Mouse (Mus musculus) hindbrain, embryonic 14.5 days (tissue): ENCODE data around the gene Kirrel3. TPM values are rescaled to one million over a fixed set of nuclear protein-coding genes. Genes with fewer than 3 reads are reported as not detected.
A peak's percentile ranks its signal among the peaks of the same experiment; 100 is the strongest.

Source experiments
- ATAC-seq: fragments of 200-750 bp; cut with Nextera tagmentation; 2 replicates; pipeline ENCODE4 v1.8.0; 2017; ENCODE audit warnings: moderate number of reproducible peaks, mild to moderate bottlenecking, moderate TSS enrichment, moderate library complexity; ENCODE audit not compliant: low FRiP score
- DNase-seq: peaks from one replicate; pipeline ENCODE4 v3.0.0-alpha.2; 2015; ENCODE audit warnings: low spot score
- H3K27ac ChIP-seq: fragments of 300-500 bp; sonication (generic); 2 replicates; pipeline ENCODE4 v1.5.1; 2014; ENCODE audit warnings: mild to moderate bottlenecking, moderate library complexity
- H3K27me3 ChIP-seq: fragments of 300-500 bp; sonication (generic); 2 replicates; pipeline ENCODE4 v1.6.1; 2014; ENCODE audit warnings: mild to moderate bottlenecking, low read length, mixed read lengths; ENCODE audit not compliant: control insufficient read depth, insufficient read depth
- H3K36me3 ChIP-seq: fragments of 300-500 bp; sonication (generic); replicated peaks from 2 replicates; pipeline ENCODE4 v1.6.1; 2014; ENCODE audit not compliant: control insufficient read depth, insufficient read depth
- H3K4me1 ChIP-seq: fragments of 300-500 bp; sonication (generic); replicated peaks from 2 replicates; pipeline ENCODE4 v1.6.1; 2014; ENCODE audit warnings: antibody characterized with exemption, low read length, mixed read lengths; ENCODE audit not compliant: control insufficient read depth, insufficient read depth
- H3K4me2 ChIP-seq: fragments of 300-500 bp; sonication (generic); replicated peaks from 2 replicates; pipeline ENCODE4 v1.6.1; 2014; ENCODE audit warnings: mild to moderate bottlenecking, moderate library complexity
- H3K4me3 ChIP-seq: fragments of 300-500 bp; sonication (generic); replicated peaks from 2 replicates; pipeline ENCODE4 v1.5.1; 2014; ENCODE audit warnings: mild to moderate bottlenecking, low read length
- H3K9ac ChIP-seq: fragments of 300-500 bp; sonication (generic); 2 replicates; pipeline ENCODE4 v1.6.1; 2014
- H3K9me3 ChIP-seq: fragments of 300-500 bp; sonication (generic); 2 replicates; pipeline ENCODE4 v1.6.1; 2016; ENCODE audit warnings: low read length; ENCODE audit not compliant: control insufficient read depth
- WGBS: fragments of 180-500 bp; shearing (Covaris S2); extraction: QIAGEN DNeasy Blood & Tissue Kit; methylation state at CpG from one replicate; pipeline ENCODE4 v1.1.7; 2014; 5-methylcytosine and 5-hydroxymethylcytosine counted together
- polyA plus RNA-seq: library from polyadenylated mRNA; unstranded; fragments of >200 nt; fragmentation: Nextera tagmentation; extraction: Ambion mirVana; gene quantifications from 2 replicates; pipeline ENCODE4 v1.2.1, GENCODE M21; 2014

The Kirrel3 gene
- polyA plus RNA-seq, 1 experiment from 2014 or later: 38.8 TPM

DNA sequence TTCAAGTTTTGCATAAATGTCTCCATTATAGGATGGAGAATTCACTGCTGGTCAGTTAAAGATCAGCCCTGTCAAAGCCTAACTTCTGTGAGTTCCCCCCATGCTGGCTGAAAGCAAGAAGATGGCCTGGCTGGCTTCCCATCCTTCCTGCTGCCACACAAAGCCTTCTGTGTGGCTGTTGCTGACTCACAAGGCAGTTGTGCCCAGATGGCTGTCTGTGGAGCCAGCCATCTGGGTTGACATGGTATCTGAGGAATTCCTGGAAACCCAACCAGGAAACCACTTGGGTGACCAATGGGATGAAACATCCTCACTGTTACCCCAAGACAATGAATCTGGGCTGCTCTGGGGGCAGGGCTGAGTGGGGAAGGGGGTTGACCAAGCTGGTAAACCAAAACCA is 500.5 kb downstream of the Kirrel3 start:
- Histone ChIP-seq H3K9ac (no peak overlapping the region), H3K27me3 (no peaks in the 10 kb centered on the region), H3K9me3 (no peaks in the 10 kb centered on the region), H3K4me2 (no peak overlapping the region), H3K4me1 (no peaks in the 10 kb centered on the region), H3K36me3 (no peaks in the 10 kb centered on the region), H3K27ac (no peak overlapping the region), H3K4me3 (no peak overlapping the region)
- ATAC-seq (peak; percentile 22; the same call in 1 of the 2 replicates), DNase-seq (no peak)

DNA sequence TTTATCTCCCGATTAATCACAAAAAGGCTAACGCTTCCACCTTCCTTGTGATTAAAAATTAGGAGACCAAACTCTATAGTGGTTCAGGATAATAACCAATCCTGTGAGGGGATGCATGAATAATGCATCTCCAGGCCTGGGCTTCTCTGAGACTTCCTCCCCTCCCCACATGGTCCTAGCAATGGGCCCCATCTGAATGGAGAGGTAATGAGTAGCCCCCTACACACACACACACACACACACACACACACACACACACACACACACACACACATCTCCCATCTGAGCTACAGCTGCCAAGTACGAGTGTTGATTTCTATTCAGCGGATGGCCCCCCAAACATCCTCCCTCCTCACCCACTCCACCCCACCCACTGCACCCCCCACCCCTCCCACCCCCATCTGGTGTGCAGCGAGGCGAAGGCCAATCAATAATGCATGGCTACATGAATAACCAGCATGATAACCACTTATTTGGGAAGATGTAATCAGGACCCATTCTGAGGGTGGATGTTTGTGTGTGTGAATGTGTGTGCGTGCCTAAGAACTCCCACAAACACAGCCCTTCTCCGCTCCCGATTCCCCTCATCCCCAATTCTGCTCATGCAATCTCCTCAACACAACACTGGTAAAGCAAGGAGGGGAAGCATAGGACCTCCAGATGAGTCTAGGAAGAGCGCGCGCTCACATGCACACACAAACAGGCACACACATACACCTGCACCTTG is 501.9 kb downstream of the Kirrel3 start:
- no peak overlapping the region for H3K9ac ChIP-seq
- H3K4me1 ChIP-seq: no peaks in the 10 kb centered on the region
- no peaks in the 10 kb centered on the region for H3K36me3 ChIP-seq
- H3K4me3 ChIP-seq: no peak overlapping the region
- WGBS: 71% methylated on average over 12 of the region's 12 CpGs
- H3K27ac ChIP-seq: no peak overlapping the region
- H3K4me2 ChIP-seq: no peak overlapping the region
- H3K9me3 ChIP-seq: no peaks in the 10 kb centered on the region
- no peaks in the 10 kb centered on the region for H3K27me3 ChIP-seq
- 0 out of 2 replicates have a peak, but pooled peaks have one; percentile 42 for ATAC-seq
- DNase-seq: no peak

GRCm38 (mm10) chr9:34988683-34989082 is 503.0 kb downstream of the Kirrel3 start:
- no peaks in the 10 kb centered on the region for H3K4me1 ChIP-seq
- WGBS: 86% methylated on average over 3 of the region's 3 CpGs
- ATAC-seq (no peak), DNase-seq (no peak)
- no peaks in the 10 kb centered on the region for H3K36me3 ChIP-seq
- H3K27ac ChIP-seq: no peak overlapping the region
- H3K4me3 ChIP-seq: no peak overlapping the region
- H3K27me3 ChIP-seq: no peaks in the 10 kb centered on the region
- no peak overlapping the region for H3K9ac ChIP-seq
- H3K9me3 ChIP-seq: no peaks in the 10 kb centered on the region
- H3K4me2 ChIP-seq: no peak overlapping the region

DNA sequence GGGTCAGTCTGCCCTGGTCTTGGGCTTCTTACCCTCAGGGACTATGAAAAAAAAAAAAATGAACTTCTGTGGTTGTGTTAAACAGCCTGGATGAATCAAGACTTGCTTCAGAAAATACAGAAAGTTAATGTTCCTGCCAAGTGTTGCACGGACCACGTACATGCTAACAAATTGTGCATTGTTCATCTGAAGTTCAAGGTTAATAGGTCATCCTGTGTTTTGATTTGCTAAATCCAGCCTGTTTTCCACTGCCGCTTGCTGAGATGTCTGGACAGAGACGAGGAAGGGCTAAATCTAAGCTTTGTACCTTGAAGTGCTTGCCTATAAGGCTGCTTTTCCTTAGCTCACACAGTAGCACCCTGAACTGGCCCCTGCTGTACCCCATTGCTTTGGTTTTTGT is 506.5 kb downstream of the Kirrel3 start:
- H3K4me2 ChIP-seq: no peak overlapping the region
- WGBS: 35% methylated on average over 4 of the region's 4 CpGs
- H3K4me1 ChIP-seq: peaks cover 9% of the 10 kb centered on the region; the same call in 1 of the 2 replicates

DNA sequence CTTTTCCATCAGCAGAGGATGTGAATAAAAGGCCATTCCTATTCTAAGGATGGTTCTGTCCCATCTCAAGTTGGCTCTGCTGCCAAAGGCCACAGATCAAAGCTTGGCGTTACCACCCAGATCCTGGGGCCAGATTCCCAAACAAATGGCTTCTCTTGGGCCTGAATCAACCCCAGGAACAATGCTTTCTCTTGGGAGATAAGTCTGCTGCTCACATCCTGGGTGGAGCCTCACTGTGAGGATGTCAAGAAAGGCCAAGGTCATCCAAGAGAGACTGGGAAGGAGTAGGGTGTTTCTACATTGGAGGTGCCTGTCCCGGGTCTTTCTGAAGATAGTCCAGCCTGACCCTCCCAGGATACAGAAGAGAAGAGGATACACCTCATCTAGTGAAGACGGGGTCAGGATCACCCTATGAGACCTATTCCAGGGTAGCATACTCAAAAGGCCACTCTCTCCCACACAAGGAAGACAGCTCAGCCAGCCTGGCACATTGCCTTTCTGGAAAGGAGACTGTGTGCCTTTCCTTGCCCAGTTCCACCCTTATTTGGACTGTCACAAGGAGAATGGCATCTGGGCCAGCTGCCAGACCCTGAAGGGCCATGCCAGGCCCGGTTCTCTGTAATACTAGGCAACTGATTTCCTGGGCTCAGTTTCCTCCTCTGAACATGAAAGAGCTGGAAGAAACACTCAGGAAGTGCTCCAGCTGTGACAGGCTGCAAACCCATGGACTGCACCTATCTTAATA is 507.9 kb downstream of the Kirrel3 start:
- no peaks in the 10 kb centered on the region for H3K9me3 ChIP-seq
- ATAC-seq: peak; percentile 42; the same call in 1 of the 2 replicates
- no peaks in the 10 kb centered on the region for H3K27me3 ChIP-seq
- peak; percentile 50 for DNase-seq
- H3K36me3 ChIP-seq: no peaks in the 10 kb centered on the region
- H3K4me1 ChIP-seq: peaks cover 12% of the 10 kb centered on the region
- no peak overlapping the region for H3K9ac ChIP-seq
- WGBS: 76% methylated on average over 4 of the region's 4 CpGs
- H3K4me2 ChIP-seq: no peak overlapping the region
- no peak overlapping the region for H3K4me3 ChIP-seq
- H3K27ac ChIP-seq: no peak overlapping the region

More for the DNA sequence above, 506.5 kb downstream of the Kirrel3 start:
- ATAC-seq (no peak), DNase-seq (no peak)
- Histone ChIP-seq H3K9me3 (no peaks in the 10 kb centered on the region), H3K4me3 (no peak overlapping the region), H3K27me3 (no peaks in the 10 kb centered on the region), H3K27ac (no peak overlapping the region), H3K9ac (no peak overlapping the region), H3K36me3 (no peaks in the 10 kb centered on the region)

GRCm38 (mm10) chr9:34995078-34995477 is 509.4 kb downstream of the Kirrel3 start:
- H3K9me3 ChIP-seq: no peaks in the 10 kb centered on the region
- H3K4me2 ChIP-seq: no peak overlapping the region
- H3K4me1 ChIP-seq: peaks cover 12% of the 10 kb centered on the region
- no peak overlapping the region for H3K27ac ChIP-seq
- H3K9ac ChIP-seq: no peak overlapping the region
- ATAC-seq: no peak
- no peaks in the 10 kb centered on the region for H3K27me3 ChIP-seq
- no peak overlapping the region for H3K4me3 ChIP-seq
- WGBS: 88% methylated on average over 2 of the region's 2 CpGs
- H3K36me3 ChIP-seq: no peaks in the 10 kb centered on the region
- no peak for DNase-seq

GRCm38 (mm10) chr9:34995660-34996378 is 510.1 kb downstream of the Kirrel3 start:
- Histone ChIP-seq H3K9me3 (no peaks in the 10 kb centered on the region), H3K4me3 (no peak overlapping the region), H3K27ac (0 out of 2 replicates have a peak overlapping the region, but pooled peaks have one; percentile 22), H3K4me1 (peaks cover 12% of the 10 kb centered on the region), H3K36me3 (no peaks in the 10 kb centered on the region), H3K4me2 (no peak overlapping the region), H3K27me3 (no peaks in the 10 kb centered on the region), H3K9ac (no peak overlapping the region)
- peak; percentile 69; the same call in 1 of the 2 replicates for ATAC-seq
- WGBS: 37% methylated on average over 15 of the region's 15 CpGs
- no peak for DNase-seq

DNA sequence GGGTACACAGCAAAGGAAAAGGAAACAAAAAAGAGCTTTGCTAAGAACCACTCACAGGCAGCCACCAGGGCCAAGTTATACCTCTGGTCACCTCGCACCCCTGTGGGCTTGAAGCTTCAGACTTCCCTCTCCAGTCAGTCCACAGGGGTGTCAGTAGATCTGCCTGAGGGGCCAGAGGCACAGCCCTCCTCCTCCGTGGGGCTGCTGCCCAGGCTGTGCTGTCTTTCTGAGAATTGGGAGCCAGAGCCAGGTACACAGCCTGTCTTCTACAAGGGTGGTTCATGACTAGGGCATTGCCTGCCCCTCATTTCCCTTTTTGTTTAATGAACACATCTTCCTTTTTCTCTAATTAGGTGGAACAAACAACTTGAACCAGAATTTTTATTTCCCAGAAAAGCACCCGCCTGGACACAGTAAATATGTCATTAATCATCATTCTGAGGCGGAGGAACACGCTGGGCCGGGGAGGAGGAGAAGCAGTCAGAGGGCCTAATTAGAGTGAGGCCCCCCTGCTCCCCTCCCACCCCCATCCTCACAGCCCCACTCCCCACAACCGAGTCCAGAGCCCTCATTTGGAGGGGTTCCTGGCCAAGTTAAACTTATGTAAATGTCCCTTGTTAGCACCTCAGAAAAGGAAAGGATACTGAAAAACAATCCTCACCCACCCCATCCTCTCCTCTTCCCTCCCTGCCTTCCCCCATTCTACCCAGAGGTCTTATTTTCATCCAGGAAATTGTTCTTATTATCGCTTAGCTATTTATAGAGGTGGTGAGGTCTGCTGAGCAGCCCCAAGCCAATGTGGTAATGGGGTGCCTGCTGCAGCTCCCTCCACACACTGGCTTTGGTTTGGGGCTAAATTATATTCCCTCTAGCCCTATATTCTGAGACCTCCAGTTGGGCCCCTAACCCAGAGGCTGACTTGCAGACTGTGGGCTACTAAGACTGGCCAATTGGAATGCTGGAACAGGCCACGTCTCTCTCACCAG is 512.5 kb downstream of the Kirrel3 start:
- DNase-seq: no peak
- Histone ChIP-seq H3K4me3 (no peak overlapping the region), H3K4me1 (peaks cover 12% of the 10 kb centered on the region), H3K27me3 (no peaks in the 10 kb centered on the region), H3K9me3 (no peaks in the 10 kb centered on the region), H3K36me3 (0 out of 2 replicates have a peak, but pooled peaks cover 8% of the 10 kb centered on the region), H3K27ac (no peak overlapping the region), H3K4me2 (no peak overlapping the region), H3K9ac (no peak overlapping the region)
- WGBS: 40% methylated on average over 9 of the region's 9 CpGs
- ATAC-seq: no peak
